Mouse (Mus musculus) bone marrow macrophage, adult 2 months (primary cell): ENCODE measurements around the gene Cyld.

Experiments used
- CTCF ChIP-seq: IDR thresholded peaks from 2 replicates; pipeline ENCODE4 v1.5.1; 2012; ENCODE audit warnings: low read depth, mild to moderate bottlenecking, low read length, moderate library complexity
- POLR2A ChIP-seq: IDR thresholded peaks from 2 replicates; pipeline ENCODE4 v1.6.1; 2012; ENCODE audit warnings: mild to moderate bottlenecking, low read depth, low read length, borderline replicate concordance

DNA sequence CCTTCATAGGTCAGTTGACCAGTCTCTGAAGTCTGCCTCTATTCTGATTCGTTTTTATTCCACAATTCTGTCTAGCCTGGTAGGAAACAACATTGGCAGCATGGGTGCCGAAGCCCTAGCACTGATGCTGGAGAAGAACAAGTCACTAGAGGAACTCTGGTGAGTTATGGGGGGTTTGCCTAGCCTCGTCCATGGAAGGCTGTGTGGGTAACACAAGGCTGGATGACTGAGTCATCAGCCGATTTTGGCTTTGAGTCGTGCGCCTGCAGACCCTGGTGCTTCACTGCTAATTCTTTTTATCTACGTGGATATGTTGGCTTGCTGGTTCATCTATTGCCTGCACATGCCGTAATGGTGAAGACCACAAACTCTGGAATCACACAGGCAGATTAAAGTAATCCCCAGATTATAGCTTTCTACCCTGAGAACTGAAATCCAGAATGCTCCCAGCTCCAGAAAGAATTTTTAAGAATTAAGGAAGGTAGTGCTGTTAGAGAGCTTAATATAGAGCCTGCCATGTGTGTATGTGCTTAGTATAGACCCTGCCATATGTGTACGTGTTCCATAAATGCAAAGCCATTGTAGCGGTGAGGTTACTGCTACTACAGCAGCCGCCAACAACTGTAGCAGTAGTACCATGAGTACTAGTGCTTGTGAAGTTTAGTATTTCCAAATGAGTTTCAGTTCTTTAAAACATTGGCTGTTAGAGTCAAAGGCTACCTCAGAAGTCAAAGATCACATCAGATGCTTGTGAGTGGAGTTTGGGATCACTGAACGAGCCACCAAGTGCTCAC lies 21.3 kb upstream of the Cyld start:
- TF ChIP-seq CTCF (no peak), POLR2A (no peak)
